In the genomic region with DNA sequence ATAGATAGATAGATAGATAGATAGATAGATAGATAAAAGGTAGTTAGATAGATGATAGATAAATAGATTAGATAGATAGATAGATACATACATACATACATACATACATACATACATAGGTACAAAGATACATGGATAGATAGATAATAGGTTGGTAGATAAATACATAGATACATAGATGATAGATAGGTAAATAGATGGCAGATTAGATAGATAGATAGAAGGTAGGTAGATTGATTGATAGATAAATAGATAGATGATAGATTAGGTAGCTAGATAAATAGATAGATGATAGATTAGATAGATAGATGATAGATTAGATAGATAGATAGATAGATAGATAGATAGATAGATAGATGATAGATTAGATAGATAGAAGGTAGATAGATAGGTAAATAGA, we compare ENCODE assay signal across 23 mouse cellular contexts. TPM values are rescaled to one million over a fixed set of nuclear protein-coding genes. Genes with fewer than 3 reads are reported as not detected.
DNase-seq lines count a peak whose midpoint lies in the region; ATAC-seq and TF ChIP-seq lines count a peak whose summit lies in the region.
"Had no signal": no experiment of that assay in that cellular context is flagged by ENCODE, and none has a peak within 500 bp of the region (broad histone marks: within the 10 kb centered on the region; RNA-seq: fewer than 3 reads in every experiment).

No protein-coding gene starts in this region.

- H3K4me3 ChIP-seq in embryonic facial prominence, embryonic 12.5 days = no peak overlapping the region
- no peak overlapping the region for H3K4me3 ChIP-seq in embryonic facial prominence, embryonic 10.5 days
- no peak overlapping the region for H3K4me3 ChIP-seq in left cerebral cortex, adult 2 months
- H3K4me3 ChIP-seq in midbrain, embryonic 13.5 days (replicated peaks) = no peak overlapping the region
- H3K4me3 ChIP-seq in midbrain, postnatal 0 days (ENCODE audit: low read depth, low read length) = no peak overlapping the region
- H3K4me3 ChIP-seq: forebrain, embryonic 12.5 days; forebrain, embryonic 15.5 days had no signal

- no peaks in the 10 kb centered on the region for H3K27me3 ChIP-seq in embryonic facial prominence, embryonic 12.5 days
- H3K27me3 ChIP-seq in embryonic facial prominence, embryonic 10.5 days (replicated peaks; ENCODE audit: low read depth, poor library complexity, severe bottlenecking) = no peaks in the 10 kb centered on the region
- H3K27me3 ChIP-seq in midbrain, embryonic 13.5 days = no peaks in the 10 kb centered on the region
- no peaks in the 10 kb centered on the region for H3K27me3 ChIP-seq in midbrain, postnatal 0 days (ENCODE audit: insufficient read depth, low read length)
- H3K27me3 ChIP-seq: CH12.LX; forebrain, embryonic 12.5 days; forebrain, embryonic 15.5 days; Patski had no signal

- H3K4me1 ChIP-seq in embryonic facial prominence, embryonic 12.5 days = peaks cover 2% of the 10 kb centered on the region
- peaks cover 7% of the 10 kb centered on the region for H3K4me1 ChIP-seq in embryonic facial prominence, embryonic 10.5 days
- H3K4me1 ChIP-seq in midbrain, embryonic 13.5 days (replicated peaks) = peaks cover 9% of the 10 kb centered on the region
- H3K4me1 ChIP-seq in midbrain, postnatal 0 days (ENCODE audit: insufficient read depth, low read length) = peaks cover 4% of the 10 kb centered on the region

- no peak overlapping the region for H3K27ac ChIP-seq in embryonic facial prominence, embryonic 12.5 days
- H3K27ac ChIP-seq in embryonic facial prominence, embryonic 10.5 days (replicated peaks) = no peak overlapping the region
- H3K27ac ChIP-seq in left cerebral cortex, adult 2 months = peak overlapping the region; percentile 77
- no peak overlapping the region for H3K27ac ChIP-seq in midbrain, embryonic 13.5 days
- no peak overlapping the region for H3K27ac ChIP-seq in midbrain, postnatal 0 days (ENCODE audit: low read depth, low read length)
- H3K27ac ChIP-seq: forebrain, embryonic 12.5 days; forebrain, embryonic 15.5 days had no signal

- no peaks in the 10 kb centered on the region for H3K9me3 ChIP-seq in embryonic facial prominence, embryonic 12.5 days
- H3K9me3 ChIP-seq in embryonic facial prominence, embryonic 10.5 days = no peaks in the 10 kb centered on the region
- no peaks in the 10 kb centered on the region for H3K9me3 ChIP-seq in midbrain, embryonic 13.5 days
- H3K9me3 ChIP-seq in midbrain, postnatal 0 days (ENCODE audit: low read length) = no peaks in the 10 kb centered on the region
- H3K9me3 ChIP-seq: forebrain, embryonic 12.5 days; forebrain, embryonic 15.5 days; G1E had no signal

- intact Hi-C loops in left cerebral cortex, adult 2 months (cut with DNase I) = loop anchor here (1.0 to 5.0 kb wide), 2 partner anchors 37 to 53 kb away; no protein-coding TSS in a partner anchor
- intact Hi-C loops in left cerebral cortex, postnatal 36 days (cut with DNase I) = loop anchor here (5.0 kb wide), 1 partner anchor 37 kb away; no protein-coding TSS in a partner anchor

- no peak for ATAC-seq in embryonic facial prominence, embryonic 12.5 days (ENCODE audit: insufficient number of reproducible peaks, insufficient read depth, low FRiP score, low TSS enrichment)
- no peak for ATAC-seq in midbrain, embryonic 13.5 days
- no peak for ATAC-seq in midbrain, postnatal 0 days (ENCODE audit: low FRiP score)
- ATAC-seq: activated CD4-positive, CD25-positive, alpha-beta regulatory T cell, adult 4 months; CD4-positive, CD25-positive, alpha-beta regulatory T cell, adult 4 months; forebrain, embryonic 15.5 days; forebrain, postnatal 0 days; Patski had no signal

- TF ChIP-seq CTCF in left cerebral cortex, adult 2 months (IDR thresholded peaks at IDR 0.05) = no peak
- no peak for TF ChIP-seq CTCF in midbrain, postnatal 0 days (IDR thresholded peaks at IDR 0.05)

- H3K9ac ChIP-seq in embryonic facial prominence, embryonic 12.5 days = peak overlapping the region; percentile 30; the same call in 1 of the 2 replicates
- H3K9ac ChIP-seq in midbrain, embryonic 13.5 days (replicated peaks) = peak overlapping the region; percentile 32; the same call in 1 of the 2 replicates
- H3K9ac ChIP-seq in midbrain, postnatal 0 days (replicated peaks; ENCODE audit: low read length, poor library complexity, severe bottlenecking) = no peak overlapping the region
- H3K9ac ChIP-seq: forebrain, embryonic 12.5 days; forebrain, embryonic 15.5 days; forebrain, postnatal 0 days had no signal

- no peak for DNase-seq in embryonic facial prominence, embryonic 10.5 days (ENCODE audit: low spot score)
- no peak for DNase-seq in left cerebral cortex, adult 2 months (ENCODE audit: extremely low spot score in 1 of 2, low spot score in 2 of 2)
- DNase-seq in left cerebral cortex, postnatal 36 days (ENCODE audit: low spot score in 2 of 2) = no peak
- DNase-seq in midbrain, postnatal 0 days (ENCODE audit: low spot score) = no peak
- DNase-seq: adrenal gland, adult 8-10 months; adrenal gland, postnatal 14 days; adrenal gland, postnatal 36 days; B cell, adult 2 months; cerebellum, adult 11-12 months; cerebellum, adult 2 months; cerebellum, adult 9-10 months; cerebellum, postnatal 10 days; cerebellum, postnatal 25 days; forebrain, postnatal 0 days had no signal

- H3K36me3 ChIP-seq in embryonic facial prominence, embryonic 12.5 days = no peaks in the 10 kb centered on the region
- H3K36me3 ChIP-seq in embryonic facial prominence, embryonic 10.5 days (replicated peaks) = no peaks in the 10 kb centered on the region
- H3K36me3 ChIP-seq in midbrain, embryonic 13.5 days = no peaks in the 10 kb centered on the region
- H3K36me3 ChIP-seq in midbrain, postnatal 0 days (ENCODE audit: insufficient read depth, low read length) = no peaks in the 10 kb centered on the region
- H3K36me3 ChIP-seq: forebrain, embryonic 12.5 days; forebrain, embryonic 15.5 days; G1E had no signal

- H3K4me2 ChIP-seq in embryonic facial prominence, embryonic 12.5 days (replicated peaks) = no peak overlapping the region
- no peak overlapping the region for H3K4me2 ChIP-seq in midbrain, embryonic 13.5 days (replicated peaks)
- H3K4me2 ChIP-seq in midbrain, postnatal 0 days (ENCODE audit: low read depth, low read length, poor library complexity, severe bottlenecking) = no peak overlapping the region
- H3K4me2 ChIP-seq: forebrain, embryonic 12.5 days; forebrain, embryonic 15.5 days had no signal

RNA-seq across cellular contexts. Expression of a gene that starts 17.1 kb away (rescaled TPM):
- polyA plus RNA-seq in embryonic facial prominence, embryonic 12.5 days (2016; fragmentation: Nextera tagmentation; extraction: Ambion mirVana) = 0.80 and 1.1 TPM in 2 replicates
- polyA plus RNA-seq in embryonic facial prominence, embryonic 10.5 days (2016; fragmentation: Nextera tagmentation; extraction: Ambion mirVana) = 1.2 and 1.3 TPM in 2 replicates
- total RNA-seq in left cerebral cortex, adult 2 months (2021) = 1 to 10 TPM; 7.0 to 7.2 TPM
- 1 to 10 TPM; 4.4 to 6.3 TPM for total RNA-seq in left cerebral cortex, postnatal 36 days (2021)
- 0.50 and 0.59 TPM in 2 replicates for polyA plus RNA-seq in midbrain, embryonic 13.5 days (2015; fragmentation: Nextera tagmentation; extraction: Ambion mirVana)
- total RNA-seq in midbrain, postnatal 0 days (2014; rRNA removed) = 0.22 and 0.61 TPM in 2 replicates
- 0.36 and 0.62 TPM in 2 replicates for polyA plus RNA-seq in midbrain, postnatal 0 days (2015; fragmentation: Nextera tagmentation; extraction: Ambion mirVana)
- polyA plus RNA-seq: activated CD4-positive, CD25-positive, alpha-beta regulatory T cell, adult 4 months; G1E had no signal

RNA-seq across cellular contexts. Expression of a gene that starts 57.2 kb away (rescaled TPM):
- polyA plus RNA-seq in embryonic facial prominence, embryonic 12.5 days (2016; fragmentation: Nextera tagmentation; extraction: Ambion mirVana) = 31.1 and 33.7 TPM in 2 replicates
- polyA plus RNA-seq in embryonic facial prominence, embryonic 10.5 days (2016; fragmentation: Nextera tagmentation; extraction: Ambion mirVana) = 22.4 and 24.5 TPM in 2 replicates
- total RNA-seq in left cerebral cortex, adult 2 months (2021) = 100 to 1,000 TPM; 143 to 163 TPM
- total RNA-seq in left cerebral cortex, postnatal 36 days (2021) = 100 to 1,000 TPM; 149 to 158 TPM
- 46.4 and 50.2 TPM in 2 replicates for polyA plus RNA-seq in midbrain, embryonic 13.5 days (2015; fragmentation: Nextera tagmentation; extraction: Ambion mirVana)
- total RNA-seq in midbrain, postnatal 0 days (2014; rRNA removed) = 76.9 and 79.4 TPM in 2 replicates
- polyA plus RNA-seq in midbrain, postnatal 0 days (2015; fragmentation: Nextera tagmentation; extraction: Ambion mirVana) = 97.2 and 97.5 TPM in 2 replicates
- polyA plus RNA-seq: G1E had no signal
